Mouse (Mus musculus): Measurements from ENCODE around the gene Kirrel3.

DNA sequence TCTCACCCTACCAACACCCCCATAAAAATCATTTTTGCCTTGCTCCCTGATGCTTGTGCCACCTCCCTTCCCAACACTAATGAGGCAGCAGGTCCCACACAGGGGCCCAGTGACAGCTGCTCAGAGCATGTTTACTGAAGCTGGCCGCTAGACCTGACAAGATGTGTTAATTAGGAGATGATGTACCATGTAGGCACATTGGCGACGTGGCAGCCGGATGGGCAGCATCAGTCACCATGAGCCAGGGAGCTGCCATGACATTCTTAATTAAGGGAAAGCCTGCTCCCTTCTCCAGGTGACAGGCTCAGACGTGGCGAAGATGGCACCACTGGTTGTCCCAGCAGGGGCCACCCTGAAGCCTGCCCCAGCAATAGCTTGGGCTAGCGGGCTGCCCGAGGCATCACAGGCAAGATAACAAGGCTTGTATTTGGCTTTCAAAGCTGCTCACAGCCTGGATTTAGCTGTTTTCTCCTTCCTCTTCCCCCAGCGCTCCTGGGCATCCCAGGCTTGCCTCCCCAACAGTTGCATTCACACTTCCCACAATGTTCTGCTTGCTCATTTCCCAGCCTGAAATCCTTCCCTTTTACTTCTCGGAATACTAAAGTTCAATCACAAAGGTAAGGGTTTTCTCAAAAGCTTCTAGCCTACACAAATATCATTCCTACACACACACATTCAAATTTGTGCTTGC is 357.7 kb downstream of the Kirrel3 start:
- no peak for TF ChIP-seq CTCF (IDR thresholded peaks at IDR 0.05; ENCODE audit: low read depth, low read length)
- no peak for TF ChIP-seq GATA1 (IDR thresholded peaks at IDR 0.05; ENCODE audit: borderline replicate concordance, low read length)
- TF ChIP-seq TAL1 (conservative IDR thresholded peaks at IDR 0.05; ENCODE audit: low read depth, low read length) = no peak
- TF ChIP-seq POLR2AphosphoS5 (IDR thresholded peaks at IDR 0.05; ENCODE audit: insufficient replicate concordance, low read depth, low read length) = no peak
